Mouse (Mus musculus): ENCODE measurements around the gene Tmem233.

- TF ChIP-seq POLR2A (IDR thresholded peaks at IDR 0.05; ENCODE audit: control insufficient read depth in 1 of 2, insufficient read depth in 1 of 2, low read depth in 1 of 2, low read length in 2 of 2, poor library complexity in 1 of 2) (no peak), RCOR1 (IDR thresholded peaks at IDR 0.05; ENCODE audit: low read depth, low read length) (no peak), CTCF (IDR thresholded peaks at IDR 0.05 in 2 of 3, conservative IDR thresholded peaks at IDR 0.05 in 1 of 3; ENCODE audit: control insufficient read depth in 1 of 3, insufficient read depth in 1 of 3, low read depth in 2 of 3, low read length in 3 of 3, poor library complexity in 1 of 3, severe bottlenecking in 1 of 3) (no peak)
Observed at GRCm38 (mm10) chr5:116082241-116082900, 673 bp downstream of the Tmem233 start.
